Mouse (Mus musculus) urinary bladder, postnatal 25 days (tissue): Measurements from ENCODE around the gene AC124502.3.

Experiments
- DNase-seq: peaks from one replicate; pipeline ENCODE4 v3.0.0; 2022; ENCODE audit warnings: low spot score

Gene AC124502.3

DNA sequence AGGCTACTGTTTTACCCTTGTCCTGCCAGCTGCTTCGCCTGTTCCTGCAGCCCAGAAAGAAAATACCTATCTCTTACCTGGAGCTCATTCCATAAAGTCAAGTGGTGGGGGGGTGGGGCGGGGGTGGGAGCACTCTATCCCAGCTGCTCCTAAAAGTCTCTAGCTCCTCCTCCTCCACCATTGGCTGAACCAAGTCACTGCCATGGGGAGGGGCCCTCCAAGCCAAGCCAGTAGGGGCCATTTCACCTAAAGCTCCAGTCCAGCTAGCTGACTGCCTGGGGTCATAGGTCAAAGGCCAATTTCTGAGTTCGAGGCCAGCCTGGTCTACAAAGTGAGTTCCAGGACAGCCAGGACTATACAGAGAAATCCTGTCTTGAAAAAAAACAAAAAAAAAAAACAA, 6.0 kb upstream of the AC124502.3 start:
- DNase-seq = no peak

- DNase-seq = no peak
These were observed 2.1 kb upstream of the AC124502.3 start for GRCm38 (mm10) chr19:5036577-5036976.

GRCm38 (mm10) chr19:5037678-5038571, 766 bp upstream of the AC124502.3 start:
- peak; percentile 64 for DNase-seq

DNA sequence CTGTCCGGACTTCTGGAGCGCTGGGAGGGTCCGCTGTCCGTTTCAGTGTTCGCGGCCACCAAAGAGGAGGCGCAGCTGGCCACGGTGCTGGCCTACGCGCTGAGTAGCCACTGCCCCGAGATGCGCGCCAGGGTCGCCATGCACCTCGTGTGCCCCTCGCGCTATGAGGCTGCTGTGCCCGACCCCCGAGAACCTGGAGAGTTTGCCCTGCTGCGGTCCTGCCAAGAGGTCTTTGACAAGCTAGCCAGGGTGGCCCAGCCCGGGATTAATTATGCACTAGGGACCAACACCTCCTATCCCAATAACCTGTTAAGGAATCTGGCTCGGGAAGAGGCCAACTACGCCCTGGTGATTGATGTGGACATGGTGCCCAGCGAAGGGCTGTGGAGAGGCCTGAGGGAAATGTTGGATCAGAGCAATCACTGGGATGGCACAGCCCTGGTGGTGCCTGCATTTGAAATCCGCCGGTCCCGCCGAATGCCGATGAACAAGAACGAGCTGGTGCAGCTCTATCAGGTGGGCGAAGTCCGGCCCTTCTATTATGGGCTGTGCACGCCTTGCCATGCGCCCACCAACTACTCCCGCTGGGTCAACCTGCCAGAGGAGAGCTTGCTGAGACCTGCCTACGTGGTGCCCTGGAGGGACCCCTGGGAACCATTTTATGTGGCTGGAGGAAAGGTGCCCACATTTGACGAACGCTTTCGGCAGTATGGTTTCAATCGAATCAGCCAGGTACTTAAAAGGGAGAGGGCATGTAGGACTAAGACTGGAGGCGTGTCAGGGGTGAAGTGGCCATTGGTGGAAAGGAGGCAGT, 817 bp downstream of the AC124502.3 start:
- no peak for DNase-seq

DNA sequence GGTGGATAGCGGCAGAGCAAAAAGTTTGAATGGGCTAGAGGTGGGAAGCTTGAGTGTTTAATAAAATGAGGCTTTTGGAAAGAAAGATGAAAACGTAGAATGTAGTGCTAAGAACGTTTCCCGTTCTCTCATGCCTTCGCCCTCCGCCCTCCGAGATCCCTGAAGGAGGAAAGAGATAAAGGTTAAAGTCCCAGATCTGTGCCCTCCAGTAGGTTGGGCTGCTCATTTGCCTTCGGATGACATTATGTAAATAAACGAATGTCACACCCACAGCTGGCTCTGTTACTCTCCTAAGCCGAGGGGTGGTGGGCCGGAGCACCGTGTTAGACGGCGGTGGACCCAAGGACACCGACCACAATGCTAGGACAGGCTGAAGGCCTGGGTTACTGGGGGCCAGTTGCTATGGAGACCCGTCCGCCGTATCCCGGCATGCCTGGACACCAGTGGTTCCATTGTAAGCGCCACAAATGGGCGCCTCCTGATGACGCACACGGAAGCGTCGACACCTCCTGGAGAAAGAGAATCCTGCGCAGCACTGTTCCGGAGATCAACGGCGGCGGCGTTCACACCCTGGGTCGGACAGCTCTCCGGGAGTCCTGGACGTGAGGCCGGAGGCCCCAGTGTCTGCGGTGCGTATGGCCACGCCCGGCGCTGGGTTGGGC, 2.3 kb downstream of the AC124502.3 start, which contains the start of gene Brms1:
Gene Brms1 (plus strand): TSS at position 493 of the 662 bp plus-strand sequence.
- peak; percentile 84 for DNase-seq

DNA sequence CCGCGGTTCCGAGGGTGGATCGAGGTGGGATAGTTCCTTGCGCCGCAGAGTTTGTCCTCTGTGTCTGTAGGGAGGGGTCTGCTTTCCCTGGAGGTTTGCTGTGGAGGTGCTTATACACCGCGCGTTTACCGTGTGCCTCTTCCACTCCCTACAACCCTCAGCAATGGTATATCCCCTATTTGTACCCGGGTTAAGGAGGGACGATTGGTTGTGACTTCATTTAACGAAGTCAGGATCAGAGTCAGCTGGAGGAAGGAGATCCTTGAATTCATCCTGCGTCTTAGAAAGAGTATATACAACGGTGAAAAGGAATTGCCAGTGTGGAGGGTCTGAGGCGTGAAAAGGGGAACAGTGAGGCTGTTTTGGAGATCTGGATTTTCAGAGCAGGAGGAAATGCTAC, 2.9 kb downstream of the AC124502.3 start:
- no peak for DNase-seq

DNA sequence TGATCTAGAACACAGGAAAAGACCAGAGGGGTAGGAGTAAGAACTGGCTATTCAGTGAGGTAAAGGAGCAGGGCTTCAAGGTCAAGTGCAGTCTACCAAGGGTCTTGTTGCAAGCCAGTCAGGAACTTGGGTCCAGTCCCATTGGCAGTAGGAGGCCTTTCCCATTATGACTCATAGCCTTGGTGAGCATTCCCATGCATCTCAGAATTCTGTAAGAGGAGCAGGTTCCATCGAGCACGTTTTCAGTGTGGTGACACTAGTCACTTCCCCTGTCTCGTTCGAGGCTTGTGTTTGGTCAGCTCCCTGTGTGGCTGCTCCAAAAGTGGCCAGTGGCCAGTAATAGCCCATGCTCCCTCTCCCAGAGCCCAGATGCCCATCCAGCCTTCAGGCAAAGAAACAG, 6.8 kb downstream of the AC124502.3 start:
- DNase-seq = no peak

- DNase-seq = no peak
These were observed 9.7 kb downstream of the AC124502.3 start for GRCm38 (mm10) chr19:5048138-5049056.

DNA sequence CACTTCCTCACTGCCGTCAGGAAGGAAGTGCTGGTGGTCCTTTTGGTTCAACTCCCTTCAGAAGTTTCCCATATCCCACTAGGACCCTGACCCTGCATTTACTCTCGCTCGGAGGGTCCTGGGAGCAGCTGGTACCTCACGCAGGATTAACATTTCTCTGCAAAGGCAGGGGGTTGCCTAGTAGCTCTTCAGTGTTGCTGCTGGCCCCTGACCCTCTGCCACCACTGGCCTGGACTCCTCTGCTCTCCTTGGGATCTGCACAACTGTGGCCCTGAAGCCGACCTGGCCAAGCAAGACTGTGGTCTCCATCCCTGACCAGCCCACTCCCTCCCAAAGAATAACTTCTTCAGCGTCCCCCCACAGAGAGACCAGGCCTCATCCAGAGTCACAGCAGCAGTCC, 10.6 kb downstream of the AC124502.3 start:
- DNase-seq = no peak

GRCm38 (mm10) chr19:5050047-5050905, 11.6 kb downstream of the AC124502.3 start, which contains the start of gene Rin1:
TSS of gene Rin1 (plus strand) at chr19:5050481.
- DNase-seq = peak; percentile 61

GRCm38 (mm10) chr19:5051031-5051430, 12.3 kb downstream of the AC124502.3 start:
- no peak for DNase-seq

DNA sequence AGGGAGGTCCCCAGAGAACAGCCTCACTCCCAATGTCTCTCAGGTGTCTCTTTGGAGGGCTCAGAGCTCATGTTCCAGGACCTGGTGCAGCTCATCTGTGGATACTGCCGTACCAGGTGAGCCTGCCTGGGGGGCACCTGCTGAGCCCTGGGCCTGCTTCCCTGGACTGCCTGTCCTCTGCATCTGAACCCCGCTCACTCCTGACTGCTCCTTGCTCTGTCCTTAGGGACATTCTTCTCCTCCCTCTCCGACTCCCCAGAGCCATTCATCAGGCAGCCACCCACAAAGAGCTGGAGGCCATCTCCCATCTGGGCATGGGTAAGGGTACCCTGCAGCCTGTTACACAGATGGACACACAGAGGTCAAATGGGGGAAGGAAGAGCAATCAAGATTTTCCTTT, 12.8 kb downstream of the AC124502.3 start:
- DNase-seq = no peak

DNA sequence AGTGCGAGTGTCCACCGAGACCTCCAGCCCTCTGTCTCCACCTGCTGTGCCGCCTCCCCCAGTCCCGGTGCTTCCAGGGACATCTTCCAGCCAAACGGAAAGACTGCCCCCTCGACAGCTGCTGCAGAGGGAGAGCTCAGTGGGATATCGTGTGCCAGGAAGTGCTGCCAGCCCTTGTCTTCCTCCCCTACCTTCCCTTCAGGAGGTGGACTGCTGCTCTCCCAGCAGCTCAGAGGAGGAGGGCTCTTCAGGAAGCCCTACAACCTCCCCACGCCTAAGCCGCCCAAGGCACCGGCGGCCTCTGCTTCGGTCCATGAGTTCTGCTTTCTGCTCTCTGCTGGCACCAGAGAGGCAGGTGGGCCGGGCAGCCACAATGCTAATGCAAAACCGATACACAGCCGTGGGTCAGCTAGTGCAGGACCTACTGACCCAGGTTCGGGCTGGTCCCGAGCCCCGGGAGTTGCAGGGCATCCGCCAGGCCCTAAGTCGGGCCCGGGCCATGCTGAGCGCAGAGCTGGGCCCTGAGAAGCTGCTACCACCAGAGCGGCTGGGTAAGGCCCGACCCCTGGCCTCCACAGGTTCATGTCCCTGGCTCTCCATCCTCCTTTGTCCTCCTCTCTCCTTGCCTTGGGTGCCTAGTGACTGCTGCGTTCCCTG, 13.6 kb downstream of the AC124502.3 start:
- DNase-seq = no peak

DNA sequence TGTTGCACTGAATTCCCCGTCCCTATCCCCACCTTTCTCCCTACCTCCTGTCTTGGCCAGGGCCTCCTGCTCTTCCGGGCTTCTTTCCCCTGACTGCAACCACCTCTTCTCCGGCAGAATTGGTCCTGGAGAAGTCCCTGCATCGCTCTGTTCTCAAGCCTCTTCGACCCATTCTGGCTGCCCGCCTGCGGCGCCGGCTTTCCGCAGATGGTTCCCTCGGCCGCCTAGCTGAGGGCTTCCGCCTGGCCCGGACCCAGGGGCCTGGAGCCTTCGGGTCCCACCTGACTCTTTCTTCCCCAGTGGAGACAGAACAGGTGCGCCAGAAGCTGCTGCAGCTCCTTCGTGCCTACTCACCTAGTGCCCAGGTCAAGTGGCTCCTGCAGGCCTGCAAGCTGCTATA, 14.2 kb downstream of the AC124502.3 start:
- no peak for DNase-seq

- DNase-seq = peak; percentile 63
These were observed 15.2 kb downstream of the AC124502.3 start for GRCm38 (mm10) chr19:5053909-5054308.

DNA sequence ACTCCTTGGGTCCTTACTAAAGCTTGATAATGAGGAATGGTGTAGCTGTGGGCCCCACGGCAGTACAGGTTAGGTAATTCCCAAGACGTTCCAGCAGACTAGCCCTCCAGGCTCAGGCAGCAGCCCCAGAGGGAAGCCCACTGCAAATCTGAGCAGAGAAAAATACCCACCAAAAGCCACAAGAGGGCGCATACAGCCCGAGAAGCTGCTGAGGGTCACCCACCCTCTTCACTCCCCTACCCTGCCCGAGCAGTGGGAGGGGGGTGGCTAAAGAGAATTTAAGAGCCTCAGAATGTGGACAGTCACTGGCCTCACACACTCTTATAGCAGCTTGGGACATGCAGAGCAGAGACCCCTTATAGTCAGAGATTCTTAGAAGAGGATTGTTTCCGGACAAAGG, 17.6 kb downstream of the AC124502.3 start:
- DNase-seq = no peak

- no peak for DNase-seq
These were observed 19.4 kb downstream of the AC124502.3 start for GRCm38 (mm10) chr19:5057876-5058775.
